Mouse (Mus musculus): ENCODE results near the gene Rlbp1. TPM values are rescaled to one million over a fixed set of nuclear protein-coding genes. Genes with fewer than 3 reads are reported as not detected.

Rlbp1 gene
- total RNA-seq, 2 experiments from 2014 or later: 23.4 to 24.3 TPM

- intact Hi-C loops (cut with DNase I): loop anchor here (5.0 kb wide), 3 partner anchors 74 to 419 kb away; partner anchors contain the start of gene Abhd2
- DNase-seq (ENCODE audit: low spot score in 2 of 2): no peak
Measured at GRCm38 (mm10) chr7:79346555-79347075, 40.2 kb downstream of the Rlbp1 start.

- peak; percentile 76 to 77 for DNase-seq (ENCODE audit: low spot score in 2 of 2)
- intact Hi-C loops (cut with DNase I): loop anchor here (5.0 kb wide), 3 partner anchors 74 to 419 kb away; partner anchors contain the start of gene Abhd2
Measured at GRCm38 (mm10) chr7:79345902-79346301, 40.9 kb downstream of the Rlbp1 start.

- intact Hi-C loops (cut with DNase I): no loop called here
- DNase-seq (ENCODE audit: low spot score in 2 of 2): peak in 1 of 2 experiments; percentile 64
Measured at GRCm38 (mm10) chr7:79336362-79336910, 50.4 kb downstream of the Rlbp1 start.

GRCm38 (mm10) chr7:79333419-79333818, 53.4 kb downstream of the Rlbp1 start:
- intact Hi-C loops (cut with DNase I): no loop called here
- DNase-seq (ENCODE audit: low spot score in 2 of 2): no peak

GRCm38 (mm10) chr7:79331197-79331596, 55.7 kb downstream of the Rlbp1 start:
- intact Hi-C loops (cut with DNase I): no loop called here
- DNase-seq (ENCODE audit: low spot score in 2 of 2): no peak

- intact Hi-C loops (cut with DNase I): no loop called here
- DNase-seq (ENCODE audit: low spot score in 2 of 2): no peak
Measured at GRCm38 (mm10) chr7:79328769-79329168, 58.1 kb downstream of the Rlbp1 start.

Other genes with a start within 250 kb of the Rlbp1 start
- gene Mfge8, start 238.0 kb downstream of the Rlbp1 start, total RNA-seq (2021): 100 to 1,000 TPM; 144 to 165 TPM
- gene Abhd2, start 113.8 kb downstream of the Rlbp1 start, total RNA-seq (2021): 100 to 1,000 TPM; 125 to 135 TPM
- gene Fanci, start 4.9 kb upstream of the Rlbp1 start, total RNA-seq (2021): under 1 TPM; 0.51 to 0.91 TPM
- gene Polg, start 79.3 kb upstream of the Rlbp1 start, total RNA-seq (2021): 10 to 100 TPM; 84.3 to 90.1 TPM
- 1 to 10 TPM; 1.7 to 3.0 TPM for gene Rhcg, start 230.6 kb upstream of the Rlbp1 start, total RNA-seq (2021)

Measured in left cerebral cortex, postnatal 14 days (tissue).